Mouse (Mus musculus): ENCODE measurements at regions not wholly inside any gene's neighbourhood (a gene's known extent, or its start where the extent isn't known, plus 50 kb on each side); places are given as distances from the start of the nearest gene placed in this dataset.
"Not testable (repeated sequence)": the region's sequence is repeated elsewhere in the genome, so short reads cannot be mapped to it uniquely, and the experiment has no call there.

DNA sequence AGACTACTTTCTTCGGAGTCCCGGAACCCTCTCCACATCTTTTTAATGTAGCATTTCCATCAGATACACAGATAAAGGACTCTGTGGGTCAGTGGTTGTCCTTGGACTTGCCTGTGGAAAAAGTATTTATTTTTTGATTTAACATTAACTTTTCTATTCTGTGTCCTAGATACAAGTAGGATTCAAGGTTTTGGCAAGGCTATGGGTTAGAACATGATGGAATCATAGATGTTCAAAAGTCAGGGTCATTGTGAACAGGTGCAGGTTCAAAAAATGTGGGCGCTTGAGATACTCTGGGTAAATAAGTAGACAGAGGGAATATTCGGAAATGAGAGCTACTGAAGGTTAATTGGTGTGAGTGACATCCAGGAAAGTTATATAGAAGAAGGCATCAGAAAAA lies 347.7 kb downstream of the Cypt12 start:
- no peak for DNase-seq

DNA sequence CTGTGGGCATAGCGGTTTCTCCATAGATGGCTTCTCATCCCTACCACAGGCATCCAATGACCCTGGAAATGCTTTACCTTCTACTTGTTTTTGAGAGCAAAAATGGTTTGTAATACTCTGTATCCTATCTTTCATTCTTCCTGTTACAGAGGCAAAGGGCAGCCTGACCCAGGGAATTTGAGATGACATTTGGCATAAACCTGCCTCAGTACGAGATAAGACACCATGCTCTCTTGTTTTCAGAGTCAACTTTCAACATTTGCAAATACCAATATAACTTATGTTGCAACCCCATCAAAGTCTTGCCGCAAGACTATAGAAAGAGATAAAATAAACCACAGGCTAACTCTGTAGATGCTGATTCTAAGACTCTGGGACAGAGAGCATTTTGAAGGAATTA lies 350.5 kb downstream of the Cypt12 start:
- DNase-seq = no peak

DNA sequence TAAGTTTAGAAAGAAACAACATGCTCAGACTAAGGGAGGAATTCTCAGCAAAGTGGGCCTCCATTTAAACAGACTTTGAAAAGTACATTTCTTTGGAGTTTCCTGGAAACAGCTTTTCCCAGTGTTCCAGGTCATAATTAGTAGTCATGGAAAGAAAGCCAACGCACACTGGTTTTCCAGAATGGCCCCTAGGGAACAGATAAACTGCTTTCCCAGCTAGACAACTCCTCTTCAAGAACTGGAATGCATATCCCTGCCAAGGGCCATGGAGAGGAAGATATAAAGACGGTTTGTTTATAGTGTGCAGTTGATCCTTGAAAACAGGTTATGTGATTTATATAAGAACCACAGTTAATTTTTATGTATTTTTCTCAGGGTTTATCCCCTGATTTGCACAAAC lies 351.3 kb downstream of the Cypt12 start:
- no peak for DNase-seq

DNA sequence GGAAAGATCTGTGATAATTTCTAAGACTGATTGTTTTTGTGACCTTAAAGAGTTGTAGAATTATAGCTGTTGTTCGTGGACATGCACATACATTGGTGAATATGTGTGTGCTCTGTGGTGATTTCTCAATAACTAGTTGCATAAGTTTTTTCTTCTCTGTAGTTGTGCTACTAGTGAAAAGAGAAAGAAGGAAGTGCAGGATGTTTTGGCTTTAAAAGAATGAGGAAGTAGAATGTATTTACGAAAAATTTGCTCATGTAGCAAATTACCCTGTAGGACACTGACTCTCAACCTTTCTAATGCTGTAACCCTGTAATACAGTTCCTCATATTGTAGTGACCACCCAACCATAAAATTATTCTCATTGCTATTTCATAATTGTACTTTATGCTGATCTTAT lies 371.2 kb downstream of the Cypt12 start:
- no peak for DNase-seq

DNA sequence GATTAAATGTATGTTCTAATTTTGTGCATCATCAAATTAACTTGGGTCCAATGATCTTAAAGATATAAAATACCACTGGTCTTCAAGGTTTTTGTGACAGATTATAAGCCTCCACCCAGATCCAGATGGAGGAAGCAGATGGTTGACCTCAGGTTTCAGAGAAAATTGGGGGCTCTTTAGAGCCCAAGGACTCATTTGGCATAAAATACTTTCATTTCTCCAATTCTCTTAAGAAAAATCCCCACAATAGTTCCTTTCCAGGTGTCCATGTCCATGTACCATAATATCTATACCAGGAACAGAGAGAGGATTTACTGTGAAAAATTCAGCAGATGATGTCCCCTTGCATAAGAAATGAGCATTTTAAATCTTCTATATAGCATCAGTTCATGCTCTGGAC lies 385.0 kb downstream of the Cypt12 start:
- no peak for DNase-seq

DNA sequence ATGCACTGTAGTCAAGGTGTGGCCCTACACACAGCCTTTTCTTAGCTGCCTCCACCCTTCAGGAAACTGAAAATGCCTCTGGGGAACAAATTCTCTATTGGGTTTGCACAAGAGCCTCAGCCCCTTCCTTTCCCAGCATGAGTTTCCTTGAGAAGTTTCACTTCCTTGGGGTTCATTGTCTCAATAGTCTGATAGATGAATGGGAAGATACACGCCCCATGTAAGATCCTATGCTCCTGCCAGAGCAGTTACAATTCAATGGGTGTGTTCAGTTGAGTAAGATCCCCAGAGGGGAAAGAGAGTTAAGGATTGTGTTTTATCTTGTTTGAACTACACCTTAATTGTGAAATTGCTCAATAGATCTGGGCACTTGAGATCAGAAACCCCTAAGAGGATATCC lies 391.0 kb downstream of the Cypt12 start:
- DNase-seq = no peak

DNA sequence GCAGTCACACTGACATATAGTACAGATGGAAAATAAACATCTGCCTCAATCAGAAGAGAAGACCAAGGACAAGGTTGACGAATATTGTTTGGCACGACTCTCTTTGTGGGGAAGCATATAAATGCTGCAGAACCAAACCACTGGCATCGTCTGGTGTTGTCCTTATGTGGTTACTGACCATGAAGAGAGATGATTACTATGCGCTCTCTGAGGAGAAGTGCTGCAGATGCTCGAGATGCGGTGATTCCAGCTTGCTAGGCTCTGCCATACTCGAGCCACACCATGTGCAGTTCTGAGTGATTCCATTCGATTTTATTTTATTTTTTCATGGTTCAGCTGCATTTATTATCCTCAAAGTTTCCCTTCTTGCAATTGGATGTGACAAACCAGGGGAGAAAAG lies 393.5 kb downstream of the Cypt12 start:
- no peak for DNase-seq

DNA sequence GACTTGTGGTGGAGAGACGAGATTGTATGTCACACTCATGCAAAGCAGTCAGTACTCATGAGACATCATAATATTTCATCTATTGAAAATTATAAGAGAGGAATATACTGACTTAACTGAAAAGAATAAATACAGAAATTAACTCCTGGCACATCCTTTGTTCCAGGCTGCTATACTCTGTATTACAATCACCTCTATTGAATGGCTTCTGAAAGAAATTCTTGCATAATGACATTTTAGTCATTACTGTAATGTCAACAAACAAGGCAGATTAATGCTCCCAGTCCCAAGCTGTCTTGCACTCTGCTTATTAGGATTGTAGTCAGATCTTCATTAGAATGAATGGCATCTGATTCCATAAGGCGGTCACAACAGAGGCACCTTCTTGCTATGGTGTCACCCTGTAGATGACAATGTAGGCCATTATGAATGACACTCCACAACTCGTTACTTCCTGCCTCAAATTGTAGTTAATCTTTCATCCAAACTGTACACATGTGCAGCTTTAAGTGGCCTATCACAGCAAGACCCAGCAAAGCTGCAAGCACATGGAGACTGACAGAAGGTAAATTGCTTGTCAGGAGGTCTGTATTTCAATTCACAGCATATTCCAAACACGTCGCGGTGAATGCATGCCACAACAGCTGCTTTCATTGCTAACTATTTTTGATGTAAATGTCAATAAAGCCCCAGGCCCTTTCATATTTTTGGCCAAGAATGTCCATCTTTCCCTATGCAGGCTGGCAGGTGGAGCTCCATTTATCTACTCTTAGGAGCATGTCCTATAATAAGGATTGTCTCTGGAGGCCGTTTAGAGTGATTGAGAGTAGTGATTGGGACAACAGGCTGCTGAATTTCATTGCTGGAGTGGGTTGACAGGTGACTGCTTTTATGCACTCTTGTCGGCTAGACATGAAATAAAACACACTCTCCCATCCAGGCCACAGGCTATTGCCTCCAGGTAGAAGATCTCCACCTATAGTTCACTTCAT lies 430.1 kb downstream of the Cypt12 start:
- DNase-seq = no peak

DNA sequence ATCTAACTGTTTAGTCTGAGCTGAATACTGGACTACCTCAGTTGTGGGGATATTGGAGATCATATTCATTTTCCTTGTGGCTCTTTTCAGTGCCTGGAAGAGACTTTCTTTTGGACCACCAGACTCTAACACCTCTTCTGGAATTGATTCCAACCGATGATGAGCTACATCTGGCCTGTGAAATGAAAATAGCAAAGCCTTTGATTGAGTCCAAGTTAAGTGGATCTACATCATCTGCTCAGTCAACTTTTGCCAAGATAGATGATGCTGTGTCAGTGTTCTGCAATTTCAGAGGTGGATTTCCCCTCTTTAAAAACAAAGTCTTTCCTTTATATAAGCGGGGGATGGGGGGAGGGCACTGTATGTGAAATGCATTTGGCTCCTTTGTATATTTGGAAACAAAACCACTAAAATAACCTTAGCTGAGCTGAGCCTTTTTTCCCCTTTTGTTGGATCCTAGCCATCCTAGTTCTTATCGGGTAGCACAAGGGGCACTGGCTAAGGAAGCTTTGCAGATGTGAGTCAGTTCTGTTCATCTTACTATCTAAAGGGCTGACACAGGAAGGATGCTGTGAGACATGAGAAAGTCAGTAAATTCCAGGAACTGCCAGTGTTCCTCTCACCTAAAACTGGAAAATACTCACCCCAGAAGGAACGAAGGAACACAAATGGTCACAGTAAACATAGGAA lies 473.8 kb downstream of the Cypt12 start:
- no peak for DNase-seq

DNA sequence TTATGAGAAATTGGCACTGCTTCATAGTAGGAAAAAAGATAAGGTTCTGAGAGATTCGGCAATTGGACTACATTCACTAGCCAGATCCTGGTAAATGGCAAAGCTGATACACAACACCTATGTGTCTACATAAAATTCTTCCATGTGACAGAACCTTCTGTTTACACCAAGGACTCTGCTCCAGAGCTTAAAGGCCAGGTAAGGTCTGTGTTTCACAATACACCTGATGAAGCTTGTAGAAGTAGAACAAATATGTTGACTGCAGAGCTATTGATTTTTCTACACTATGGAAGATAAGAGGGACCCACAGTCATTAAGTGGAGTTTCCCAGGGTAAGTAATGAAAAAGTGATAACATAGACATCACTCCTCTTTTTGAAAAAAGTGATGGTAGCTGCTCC lies 480.7 kb downstream of the Cypt12 start:
- DNase-seq = no peak

DNA sequence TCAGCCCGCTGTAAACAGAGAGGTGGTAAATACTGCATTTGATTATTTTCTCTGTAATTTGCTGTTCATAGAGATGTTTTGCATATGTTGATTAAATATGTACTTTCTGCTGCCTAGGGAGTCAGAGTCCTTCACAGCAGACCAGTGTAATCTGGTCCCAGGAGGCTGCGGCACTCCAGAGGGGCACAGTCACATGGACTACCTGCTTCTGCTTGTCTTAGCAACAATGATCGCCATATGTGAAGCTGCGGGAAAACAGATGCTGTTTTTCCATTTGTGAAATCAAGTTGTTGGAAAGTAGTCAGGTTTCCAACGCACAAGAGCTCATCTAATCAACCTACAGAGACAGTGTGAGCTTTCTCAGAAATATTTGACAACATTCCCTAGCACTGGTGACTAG lies 490.6 kb downstream of the Cypt12 start:
- DNase-seq = no peak

DNA sequence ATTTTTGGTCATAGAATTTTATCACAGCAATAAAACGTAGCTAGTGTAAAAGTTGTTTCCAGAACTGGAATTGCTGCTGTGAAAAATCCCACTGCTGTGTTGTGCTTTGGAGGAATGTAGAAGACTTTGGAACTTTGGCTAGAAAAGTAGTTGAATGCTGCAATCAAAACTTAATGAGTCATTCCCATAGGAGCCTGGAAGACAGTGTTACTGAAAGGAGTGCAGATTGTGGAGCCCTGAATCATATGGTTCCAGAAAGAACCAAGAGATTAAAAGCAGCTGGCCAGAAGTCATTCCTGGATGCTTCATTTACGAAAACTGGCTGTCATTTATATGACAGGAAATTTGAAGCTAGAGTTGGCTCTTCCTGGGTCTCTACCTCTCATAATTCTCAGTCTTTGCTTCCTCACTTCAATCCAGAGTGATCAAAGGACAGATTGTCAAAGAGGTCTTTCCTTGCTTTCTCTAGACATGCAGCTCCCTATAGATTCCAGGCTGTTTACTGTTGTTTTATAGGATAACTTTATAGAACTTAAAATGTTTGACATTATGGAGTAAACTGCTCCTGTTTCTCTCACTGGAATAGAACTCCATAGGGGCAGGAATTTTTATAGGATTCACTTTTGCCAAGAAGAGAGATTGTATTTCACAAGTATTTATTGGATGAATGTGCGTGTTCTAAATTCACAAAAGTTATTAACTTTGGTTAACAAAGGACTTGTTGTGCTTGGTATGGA lies 504.2 kb downstream of the Cypt12 start:
- no peak for DNase-seq

DNA sequence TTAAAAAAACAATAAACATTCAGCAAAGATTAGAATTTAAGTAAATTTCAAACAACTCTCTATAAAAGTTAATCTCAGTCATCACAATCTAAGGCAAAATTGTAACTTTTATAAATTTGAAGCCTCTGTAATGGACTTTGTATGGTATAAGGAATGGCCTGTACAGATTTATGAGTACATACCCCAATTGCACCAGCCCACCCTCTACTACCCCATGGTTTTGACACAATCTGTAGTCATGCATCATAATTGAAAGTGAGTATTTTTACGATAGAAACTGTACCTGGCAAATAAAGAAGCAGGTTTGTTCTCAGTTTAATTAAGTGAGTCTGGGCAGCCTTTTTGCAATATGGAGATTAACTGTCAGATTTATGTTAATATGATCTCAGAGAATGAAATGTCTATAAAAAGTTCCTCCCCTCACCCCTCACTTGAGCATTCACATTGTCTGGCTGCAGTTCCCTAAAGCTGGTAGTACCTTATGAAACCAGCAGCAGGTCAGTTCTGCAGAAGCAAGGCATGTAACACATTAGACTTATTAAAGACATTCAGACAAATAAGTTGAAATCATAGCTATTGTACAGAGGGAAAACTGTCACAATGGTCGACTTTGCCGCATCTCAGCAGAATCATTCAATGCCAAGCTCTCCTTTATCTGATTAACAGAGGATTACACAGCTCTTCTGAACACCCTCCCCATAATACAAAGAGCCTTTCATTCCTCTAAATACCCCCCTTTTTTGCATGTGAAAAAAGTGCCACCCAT lies 505.2 kb downstream of the Cypt12 start:
- DNase-seq = no peak

DNA sequence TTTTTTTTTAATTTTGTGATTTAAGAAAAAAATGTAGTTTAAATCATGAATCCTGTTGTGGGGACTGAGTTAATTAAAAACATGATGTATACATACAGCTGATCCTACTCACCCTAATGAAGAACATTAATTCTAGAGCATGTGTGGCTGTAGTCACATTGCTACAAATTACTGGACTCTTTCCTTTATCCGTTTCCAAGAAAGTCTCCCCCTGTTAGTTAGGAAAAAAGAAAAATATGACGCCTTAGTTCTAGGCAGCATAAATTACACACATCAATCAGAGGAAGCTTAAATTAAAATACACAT lies 505.7 kb downstream of the Cypt12 start:
- no peak for DNase-seq

DNA sequence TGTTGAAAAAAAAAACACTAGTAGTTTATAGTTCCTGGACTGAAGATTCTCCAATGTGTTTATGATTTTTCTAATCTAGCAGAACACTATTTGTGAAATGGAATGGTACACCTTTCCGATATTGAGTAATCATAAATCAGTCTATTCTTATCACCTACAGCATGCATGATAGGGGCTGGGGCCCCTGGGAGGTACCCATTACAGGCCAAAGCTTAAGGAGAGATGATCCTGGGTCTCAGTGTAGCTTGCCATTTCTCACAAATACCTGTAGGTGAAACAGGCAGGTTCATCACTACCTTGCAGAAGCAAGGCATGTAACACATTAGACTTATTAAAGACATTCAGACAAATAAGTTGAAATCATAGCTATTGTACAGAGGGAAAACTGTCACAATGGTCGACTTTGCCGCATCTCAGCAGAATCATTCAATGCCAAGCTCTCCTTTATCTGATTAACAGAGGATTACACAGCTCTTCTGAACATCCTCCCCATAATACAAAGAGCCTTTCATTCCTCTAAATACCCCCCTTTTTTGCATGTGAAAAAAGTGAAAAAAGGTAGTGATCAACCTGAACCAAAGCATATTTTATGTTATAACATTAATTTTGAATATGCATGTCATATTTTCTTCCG lies 506.5 kb downstream of the Cypt12 start:
- not testable (repeated sequence) for DNase-seq

DNA sequence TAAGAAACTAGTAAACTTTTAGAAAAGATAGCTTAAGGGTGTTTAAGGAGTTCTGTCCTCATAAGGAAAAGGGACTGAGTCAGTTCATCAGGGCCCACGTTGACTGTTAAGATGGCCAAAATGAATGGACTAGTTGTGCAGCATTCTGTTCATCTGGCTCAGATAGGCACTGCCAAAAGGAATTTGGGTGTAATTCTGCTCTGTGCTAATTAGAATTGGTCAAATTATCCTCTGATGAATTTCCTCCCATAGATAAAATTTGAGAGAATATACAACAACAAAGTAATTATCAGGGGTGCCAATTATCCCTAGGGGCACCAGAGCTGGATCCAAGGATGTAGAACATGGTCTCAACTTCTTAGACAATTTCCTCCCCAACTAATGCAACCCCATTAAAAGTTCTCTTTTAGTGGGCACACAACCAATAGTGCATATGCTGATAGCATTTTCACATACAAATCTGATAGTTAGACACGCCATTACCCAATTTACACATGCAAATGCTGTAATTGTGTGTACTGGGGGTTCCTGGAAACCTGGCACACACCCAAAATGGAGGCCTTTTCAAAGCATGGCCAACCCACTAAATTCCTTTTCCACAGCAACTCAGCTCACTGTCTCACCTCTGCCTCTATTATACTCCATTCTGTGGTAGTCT lies 508.0 kb downstream of the Cypt12 start:
- no peak for DNase-seq

DNA sequence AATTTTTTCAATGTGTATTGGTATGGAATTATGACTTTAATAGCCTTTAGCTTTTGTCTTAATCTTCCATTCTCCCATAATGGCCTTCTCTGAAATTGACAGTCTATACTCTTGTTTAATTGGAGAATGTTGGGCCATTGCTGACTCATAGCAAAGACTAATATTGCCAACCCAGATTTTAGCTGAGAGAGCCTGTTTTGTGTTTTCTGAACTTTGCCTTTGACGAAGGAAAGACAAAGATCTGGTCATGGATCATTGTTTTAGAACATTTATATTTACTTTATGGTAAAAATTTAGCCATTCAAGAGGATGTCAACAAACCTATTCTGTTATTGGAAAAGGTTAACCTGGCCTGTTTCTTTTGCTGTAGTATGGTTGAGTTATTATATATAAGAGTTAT lies 512.1 kb downstream of the Cypt12 start:
- no peak for DNase-seq

DNA sequence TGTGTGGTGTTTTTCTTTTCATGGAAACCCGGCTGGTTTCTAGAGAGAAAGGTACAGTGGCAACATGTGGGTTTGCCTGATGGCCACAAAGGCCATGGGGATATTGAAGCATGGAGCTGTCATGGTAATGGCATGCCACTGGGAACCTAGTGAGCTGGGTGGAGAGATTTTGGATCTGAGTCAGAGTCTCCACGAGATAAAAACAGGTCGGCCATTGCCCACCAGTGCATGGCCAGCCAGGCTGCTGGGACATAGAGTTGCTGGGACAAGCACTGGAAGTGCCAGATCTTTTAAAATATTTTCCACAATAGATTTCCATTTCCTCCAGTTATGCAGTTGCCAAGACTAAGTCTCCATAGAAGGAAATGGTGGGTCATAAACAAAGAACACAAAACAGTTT lies 523.6 kb downstream of the Cypt12 start:
- DNase-seq = no peak

DNA sequence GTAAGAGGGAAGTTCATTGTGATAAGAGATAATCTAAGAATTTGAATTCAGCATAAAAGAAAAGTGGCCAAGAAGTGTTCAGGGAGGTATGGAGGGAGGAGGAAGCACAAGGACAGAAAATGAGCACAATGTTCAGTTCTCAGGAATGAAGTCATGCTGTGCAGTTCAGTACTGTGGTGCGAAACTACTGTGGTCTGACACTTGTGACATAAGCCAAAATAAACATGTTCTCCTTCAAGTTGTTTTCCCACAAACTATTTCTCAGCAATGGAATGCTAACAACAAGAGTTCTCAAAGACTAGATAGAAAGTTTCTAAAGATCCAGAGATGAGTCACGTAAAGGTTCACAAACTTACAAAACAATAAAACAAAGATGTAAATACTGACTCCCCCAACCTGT lies 531.3 kb downstream of the Cypt12 start:
- no peak for DNase-seq

DNA sequence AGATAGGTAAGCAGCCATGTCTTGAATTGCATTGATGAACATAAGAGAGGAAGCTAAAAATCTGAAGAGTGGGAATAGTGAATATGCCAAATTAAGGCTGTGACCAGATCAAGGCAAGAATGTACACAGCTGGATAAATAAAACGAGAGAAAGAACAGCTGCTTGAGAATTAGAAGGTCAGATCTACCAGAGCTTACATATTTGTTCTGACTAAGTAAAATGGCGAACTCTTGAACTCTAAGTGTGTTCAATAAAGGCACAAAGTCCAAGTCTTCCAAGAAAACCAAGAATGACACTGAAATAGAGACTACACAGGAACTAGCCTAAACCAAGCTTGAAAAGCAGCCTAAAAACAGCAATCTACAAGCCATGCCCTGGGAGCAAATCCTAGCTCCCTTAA lies 533.8 kb downstream of the Cypt12 start:
- no peak for DNase-seq

DNA sequence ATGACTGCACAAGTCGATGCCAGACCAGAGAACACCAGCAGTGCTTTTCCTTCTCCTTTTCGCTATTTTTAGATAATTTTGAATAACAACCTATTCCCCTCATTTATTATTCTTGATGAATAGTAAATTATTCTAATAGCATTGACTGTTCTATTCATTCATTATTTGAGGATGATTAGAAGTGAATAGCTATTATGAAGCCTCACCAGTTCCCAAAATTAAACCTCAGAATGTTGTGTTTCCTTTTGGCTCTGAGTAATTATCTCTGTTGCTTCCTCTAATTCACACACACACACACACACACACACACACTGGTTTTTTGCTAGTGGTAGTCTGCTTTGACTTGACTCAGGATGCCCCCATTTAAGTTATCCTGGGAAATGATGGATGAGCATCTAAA lies 540.7 kb downstream of the Cypt12 start:
- DNase-seq = no peak

DNA sequence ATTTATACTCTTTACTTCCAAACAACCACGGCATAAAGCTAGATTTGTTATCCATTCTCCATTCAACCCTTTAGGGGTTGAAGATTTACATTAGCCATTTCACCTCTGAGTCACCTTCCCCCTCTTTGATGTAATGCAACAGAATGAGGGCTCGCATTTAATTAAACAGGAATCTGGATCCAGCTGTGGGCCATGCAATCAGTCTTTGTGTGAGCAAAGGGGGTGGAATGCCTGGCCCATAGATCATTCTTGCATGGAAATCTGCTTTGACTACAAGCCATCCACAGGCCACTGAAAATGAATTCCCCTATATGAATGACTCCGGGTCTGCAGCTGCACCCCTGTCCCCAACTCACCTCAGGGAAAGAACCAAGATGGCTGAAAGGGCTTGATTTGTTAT lies 574.4 kb downstream of the Cypt12 start:
- no peak for DNase-seq
